Mouse (Mus musculus): ENCODE measurements at regions not wholly inside any gene's neighbourhood (a gene's known extent, or its start where the extent isn't known, plus 50 kb on each side); places are given as distances from the start of the nearest gene placed in this dataset.

GRCm38 (mm10) chr16:29983161-29983560 is 81.0 kb upstream of the Hes1 start:
- TF ChIP-seq POLR2A (IDR thresholded peaks at IDR 0.05; ENCODE audit: insufficient read depth, low read depth, low read length) (no peak), CTCF (IDR thresholded peaks at IDR 0.05; ENCODE audit: insufficient read depth, low read depth, low read length) (no peak)
